ENCODE assay signal across 8 mouse cellular contexts in genomic region chr15:83555161-83555974, GRCm38 (mm10). TPM values are rescaled to one million over a fixed set of nuclear protein-coding genes. Genes with fewer than 3 reads are reported as not detected.
A peak's percentile ranks its signal among the peaks of the same experiment; 100 is the strongest.
DNase-seq lines count a peak whose midpoint lies in the region; ATAC-seq and TF ChIP-seq lines count a peak whose summit lies in the region.

No protein-coding gene starts in this region.

- peak; percentile 96 for DNase-seq in brain, embryonic 14.5 days (ENCODE audit: low read depth)
- peak; percentile 94 for DNase-seq in midbrain, postnatal 0 days (ENCODE audit: low spot score)
- DNase-seq in spleen, postnatal 10 days (ENCODE audit: low spot score in 2 of 2): peak; percentile 86 to 91

- WGBS in heart, embryonic 11.5 days (ENCODE audit: insufficient replicate concordance): under 1% methylated on average over 64 of the region's 74 CpGs
- WGBS in kidney, embryonic 15.5 days: under 1% methylated on average over 73 of the region's 74 CpGs
- under 1% methylated on average over 72 of the region's 74 CpGs for WGBS in limb, embryonic 15.5 days
- WGBS in midbrain, postnatal 0 days: under 1% methylated on average over 62 of the region's 74 CpGs

- H3K27ac ChIP-seq in heart, embryonic 11.5 days (ENCODE audit: low read depth, low read length): peak overlapping the region; percentile 91
- H3K27ac ChIP-seq in kidney, embryonic 15.5 days: peak overlapping the region; percentile 94
- H3K27ac ChIP-seq in limb, embryonic 15.5 days: peak overlapping the region; percentile 93
- peak overlapping the region; percentile 95 for H3K27ac ChIP-seq in midbrain, postnatal 0 days (ENCODE audit: low read depth, low read length)

- H3K4me3 ChIP-seq in C2C12 (ENCODE audit: insufficient read depth, poor library complexity, severe bottlenecking): peak overlapping the region; percentile 76
- peak overlapping the region; percentile 95 for H3K4me3 ChIP-seq in heart, embryonic 11.5 days (ENCODE audit: low read depth, low read length)
- peak overlapping the region; percentile 90 for H3K4me3 ChIP-seq in kidney, embryonic 15.5 days (replicated peaks)
- peak overlapping the region; percentile 83 for H3K4me3 ChIP-seq in limb, embryonic 15.5 days
- H3K4me3 ChIP-seq in midbrain, postnatal 0 days (ENCODE audit: low read depth, low read length): peak overlapping the region; percentile 82

- H3K9me3 ChIP-seq in heart, embryonic 11.5 days (replicated peaks; ENCODE audit: control insufficient read depth, low read length): no peaks in the 10 kb centered on the region
- no peaks in the 10 kb centered on the region for H3K9me3 ChIP-seq in kidney, embryonic 15.5 days (replicated peaks)
- no peaks in the 10 kb centered on the region for H3K9me3 ChIP-seq in limb, embryonic 15.5 days
- no peaks in the 10 kb centered on the region for H3K9me3 ChIP-seq in midbrain, postnatal 0 days (ENCODE audit: low read length)

- peak; percentile 94 for TF ChIP-seq POLR2A in brain, embryonic 14.5 days (IDR thresholded peaks at IDR 0.05; ENCODE audit: borderline replicate concordance, extremely low read depth, insufficient read depth, insufficient read length, poor library complexity, severe bottlenecking)

- TF ChIP-seq CTCF in C2C12 (IDR thresholded peaks at IDR 0.05; ENCODE audit: control insufficient read depth, insufficient read depth, insufficient read length): no peak
- no peak for TF ChIP-seq CTCF in brain, embryonic 14.5 days (IDR thresholded peaks at IDR 0.05; ENCODE audit: borderline replicate concordance, extremely low read depth, insufficient read depth, insufficient read length)
- no peak for TF ChIP-seq CTCF in midbrain, postnatal 0 days (IDR thresholded peaks at IDR 0.05)

- peaks cover 4% of the 10 kb centered on the region for H3K79me3 ChIP-seq in C2C12 (ENCODE audit: low read depth)

- H3K27me3 ChIP-seq in C2C12 (ENCODE audit: control insufficient read depth, insufficient read depth, insufficient read length): no peaks in the 10 kb centered on the region
- no peaks in the 10 kb centered on the region for H3K27me3 ChIP-seq in heart, embryonic 11.5 days (ENCODE audit: control insufficient read depth, insufficient read depth, low read length)
- no peaks in the 10 kb centered on the region for H3K27me3 ChIP-seq in kidney, embryonic 15.5 days
- no peaks in the 10 kb centered on the region for H3K27me3 ChIP-seq in limb, embryonic 15.5 days
- H3K27me3 ChIP-seq in midbrain, postnatal 0 days (ENCODE audit: insufficient read depth, low read length): no peaks in the 10 kb centered on the region

- H3K9ac ChIP-seq in heart, embryonic 11.5 days (ENCODE audit: low read depth, low read length): peak overlapping the region; percentile 98
- H3K9ac ChIP-seq in kidney, embryonic 15.5 days: peak overlapping the region; percentile 93
- peak overlapping the region; percentile 95 for H3K9ac ChIP-seq in limb, embryonic 15.5 days
- H3K9ac ChIP-seq in midbrain, postnatal 0 days (replicated peaks; ENCODE audit: low read length, poor library complexity, severe bottlenecking): peak overlapping the region; percentile 95

- peak overlapping the region; percentile 93 for H3ac ChIP-seq in C2C12 (ENCODE audit: control insufficient read depth, insufficient read length, low read depth)

- peak; percentile 95 for ATAC-seq in erythroblast, adult 5-6 weeks (replicated peaks; ENCODE audit: low FRiP score, poor library complexity, severe bottlenecking)
- ATAC-seq in heart, embryonic 11.5 days (replicated peaks; ENCODE audit: insufficient number of reproducible peaks, low FRiP score, low TSS enrichment): peak; percentile 76
- peak; percentile 85 for ATAC-seq in kidney, embryonic 15.5 days (replicated peaks; ENCODE audit: low FRiP score)
- ATAC-seq in limb, embryonic 15.5 days (ENCODE audit: insufficient number of reproducible peaks, low FRiP score, low TSS enrichment, low read depth): peak; percentile 76
- peak; percentile 86 for ATAC-seq in midbrain, postnatal 0 days (ENCODE audit: low FRiP score)

- peaks cover 10% of the 10 kb centered on the region for H3K79me2 ChIP-seq in C2C12 (ENCODE audit: control insufficient read depth, insufficient read depth)

- H3K4me1 ChIP-seq in heart, embryonic 11.5 days (ENCODE audit: control insufficient read depth, insufficient read depth, low read length): peaks cover 5% of the 10 kb centered on the region; the same call in 1 of the 2 replicates
- peaks cover 14% of the 10 kb centered on the region for H3K4me1 ChIP-seq in kidney, embryonic 15.5 days
- peaks cover 12% of the 10 kb centered on the region for H3K4me1 ChIP-seq in limb, embryonic 15.5 days
- no peaks in the 10 kb centered on the region for H3K4me1 ChIP-seq in midbrain, postnatal 0 days (ENCODE audit: insufficient read depth, low read length)

- H3K4me2 ChIP-seq in heart, embryonic 11.5 days: peak overlapping the region; percentile 93
- peak overlapping the region; percentile 87 for H3K4me2 ChIP-seq in kidney, embryonic 15.5 days
- peak overlapping the region; percentile 86 for H3K4me2 ChIP-seq in limb, embryonic 15.5 days
- H3K4me2 ChIP-seq in midbrain, postnatal 0 days (ENCODE audit: low read depth, low read length, poor library complexity, severe bottlenecking): peak overlapping the region; percentile 91

- peaks cover 7% of the 10 kb centered on the region for H3K36me3 ChIP-seq in C2C12 (ENCODE audit: control insufficient read depth, insufficient read depth)
- H3K36me3 ChIP-seq in heart, embryonic 11.5 days (ENCODE audit: control insufficient read depth, insufficient read depth, low read length): peaks cover 5% of the 10 kb centered on the region; the same call in 1 of the 2 replicates
- peaks cover 24% of the 10 kb centered on the region for H3K36me3 ChIP-seq in kidney, embryonic 15.5 days
- H3K36me3 ChIP-seq in limb, embryonic 15.5 days: peaks cover 29% of the 10 kb centered on the region
- peaks cover 10% of the 10 kb centered on the region; the same call in 1 of the 2 replicates for H3K36me3 ChIP-seq in midbrain, postnatal 0 days (ENCODE audit: insufficient read depth, low read length)

RNA-seq across cellular contexts. Expression of gene Tspo, which starts 8.0 kb away (rescaled TPM):
- 693 TPM for polyA plus RNA-seq in C2C12 (2012; fragmentation: generic; extraction: Trizol)
- 7.1 and 9.9 TPM in 2 replicates for polyA plus RNA-seq in brain, embryonic 14.5 days (2012; rRNA removed)
- 51.5 and 85.9 TPM in 2 replicates for total RNA-seq in erythroblast, adult 5-6 weeks (2015; ENCODE audit: low replicate concordance)
- total RNA-seq in erythroblast, adult 5-6 weeks (2017; ENCODE audit: low replicate concordance): 51.9 and 74.4 TPM in 2 replicates
- polyA plus RNA-seq in heart, embryonic 11.5 days (2014; fragmentation: Nextera tagmentation; extraction: Ambion mirVana): 129 and 136 TPM in 2 replicates
- polyA plus RNA-seq in kidney, embryonic 15.5 days (2015; fragmentation: Nextera tagmentation; extraction: Ambion mirVana): 69.2 and 77.2 TPM in 2 replicates
- polyA plus RNA-seq in limb, embryonic 15.5 days (2015; fragmentation: Nextera tagmentation; extraction: Ambion mirVana): 56.4 and 69.4 TPM in 2 replicates
- 5.5 and 8.0 TPM in 2 replicates for total RNA-seq in midbrain, postnatal 0 days (2014; rRNA removed)
- polyA plus RNA-seq in midbrain, postnatal 0 days (2015; fragmentation: Nextera tagmentation; extraction: Ambion mirVana): 8.4 and 11.3 TPM in 2 replicates

RNA-seq across cellular contexts. Expression of gene Mcat, which starts 8.2 kb away (rescaled TPM):
- 42.4 TPM for polyA plus RNA-seq in C2C12 (2012; fragmentation: generic; extraction: Trizol)
- polyA plus RNA-seq in brain, embryonic 14.5 days (2012; rRNA removed): 32.8 and 38.7 TPM in 2 replicates
- 0.38 TPM in 1 of 2 replicates, not detected in the other for total RNA-seq in erythroblast, adult 5-6 weeks (2015; ENCODE audit: low replicate concordance)
- 3.1 and 4.3 TPM in 2 replicates for total RNA-seq in erythroblast, adult 5-6 weeks (2017; ENCODE audit: low replicate concordance)
- polyA plus RNA-seq in heart, embryonic 11.5 days (2014; fragmentation: Nextera tagmentation; extraction: Ambion mirVana): 28.3 and 30.3 TPM in 2 replicates
- polyA plus RNA-seq in kidney, embryonic 15.5 days (2015; fragmentation: Nextera tagmentation; extraction: Ambion mirVana): 35.1 and 36.6 TPM in 2 replicates
- polyA plus RNA-seq in limb, embryonic 15.5 days (2015; fragmentation: Nextera tagmentation; extraction: Ambion mirVana): 28.8 and 31.5 TPM in 2 replicates
- 43.9 and 44.4 TPM in 2 replicates for total RNA-seq in midbrain, postnatal 0 days (2014; rRNA removed)
- polyA plus RNA-seq in midbrain, postnatal 0 days (2015; fragmentation: Nextera tagmentation; extraction: Ambion mirVana): 34.6 and 35.9 TPM in 2 replicates

RNA-seq across cellular contexts. Expression of gene Bik, which starts 28.7 kb away (rescaled TPM):
- polyA plus RNA-seq in C2C12 (2012; fragmentation: generic; extraction: Trizol): 0.91 TPM
- 0.71 and 1.3 TPM in 2 replicates for polyA plus RNA-seq in brain, embryonic 14.5 days (2012; rRNA removed)
- not detected in 2 replicates for total RNA-seq in erythroblast, adult 5-6 weeks (2015; ENCODE audit: low replicate concordance)
- 0.84 TPM in 1 of 2 replicates, not detected in the other for total RNA-seq in erythroblast, adult 5-6 weeks (2017; ENCODE audit: low replicate concordance)
- 31.5 and 33.0 TPM in 2 replicates for polyA plus RNA-seq in heart, embryonic 11.5 days (2014; fragmentation: Nextera tagmentation; extraction: Ambion mirVana)
- polyA plus RNA-seq in kidney, embryonic 15.5 days (2015; fragmentation: Nextera tagmentation; extraction: Ambion mirVana): 10.6 and 11.0 TPM in 2 replicates
- polyA plus RNA-seq in limb, embryonic 15.5 days (2015; fragmentation: Nextera tagmentation; extraction: Ambion mirVana): 4.1 and 5.0 TPM in 2 replicates
- 0.27 TPM in 1 of 2 replicates, not detected in the other for total RNA-seq in midbrain, postnatal 0 days (2014; rRNA removed)
- 0.33 and 0.37 TPM in 2 replicates for polyA plus RNA-seq in midbrain, postnatal 0 days (2015; fragmentation: Nextera tagmentation; extraction: Ambion mirVana)

RNA-seq across cellular contexts. Expression of gene Ttll12, which starts 39.6 kb away (rescaled TPM):
- polyA plus RNA-seq in C2C12 (2012; fragmentation: generic; extraction: Trizol): 84.8 TPM
- 49.8 and 56.6 TPM in 2 replicates for polyA plus RNA-seq in brain, embryonic 14.5 days (2012; rRNA removed)
- total RNA-seq in erythroblast, adult 5-6 weeks (2015; ENCODE audit: low replicate concordance): 9.4 and 16.1 TPM in 2 replicates
- total RNA-seq in erythroblast, adult 5-6 weeks (2017; ENCODE audit: low replicate concordance): 5.9 and 9.8 TPM in 2 replicates
- polyA plus RNA-seq in heart, embryonic 11.5 days (2014; fragmentation: Nextera tagmentation; extraction: Ambion mirVana): 30.4 and 31.1 TPM in 2 replicates
- polyA plus RNA-seq in kidney, embryonic 15.5 days (2015; fragmentation: Nextera tagmentation; extraction: Ambion mirVana): 35.2 and 38.6 TPM in 2 replicates
- polyA plus RNA-seq in limb, embryonic 15.5 days (2015; fragmentation: Nextera tagmentation; extraction: Ambion mirVana): 33.2 and 36.5 TPM in 2 replicates
- total RNA-seq in midbrain, postnatal 0 days (2014; rRNA removed): 50.5 and 56.4 TPM in 2 replicates
- polyA plus RNA-seq in midbrain, postnatal 0 days (2015; fragmentation: Nextera tagmentation; extraction: Ambion mirVana): 39.1 and 40.1 TPM in 2 replicates

RNA-seq across cellular contexts. Expression of gene Ttll1, which starts 44.7 kb away (rescaled TPM):
- polyA plus RNA-seq in C2C12 (2012; fragmentation: generic; extraction: Trizol): 28.5 TPM
- 58.1 and 89.6 TPM in 2 replicates for polyA plus RNA-seq in brain, embryonic 14.5 days (2012; rRNA removed)
- 8.4 and 8.5 TPM in 2 replicates for total RNA-seq in erythroblast, adult 5-6 weeks (2015; ENCODE audit: low replicate concordance)
- total RNA-seq in erythroblast, adult 5-6 weeks (2017; ENCODE audit: low replicate concordance): 1.8 and 8.3 TPM in 2 replicates
- polyA plus RNA-seq in heart, embryonic 11.5 days (2014; fragmentation: Nextera tagmentation; extraction: Ambion mirVana): 18.7 and 20.4 TPM in 2 replicates
- 25.3 and 28.7 TPM in 2 replicates for polyA plus RNA-seq in kidney, embryonic 15.5 days (2015; fragmentation: Nextera tagmentation; extraction: Ambion mirVana)
- polyA plus RNA-seq in limb, embryonic 15.5 days (2015; fragmentation: Nextera tagmentation; extraction: Ambion mirVana): 19.1 and 19.3 TPM in 2 replicates
- total RNA-seq in midbrain, postnatal 0 days (2014; rRNA removed): 57.8 and 60.7 TPM in 2 replicates
- polyA plus RNA-seq in midbrain, postnatal 0 days (2015; fragmentation: Nextera tagmentation; extraction: Ambion mirVana): 119 and 123 TPM in 2 replicates

Comparison
In these comparisons a context has a peak if more than half of its experiments do, and no peak if none do; other contexts are left out.
1. Peak in every context shown above with its lines: DNase-seq, ATAC-seq, H3K4me3 ChIP-seq and H3K27ac ChIP-seq.